Mouse (Mus musculus): ENCODE measurements at regions not wholly inside any gene's neighbourhood (a gene's known extent, or its start where the extent isn't known, plus 50 kb on each side); places are given as distances from the start of the nearest gene placed in this dataset.

- WGBS, result 80% methylated on average over 7 of the region's 7 CpGs
- no peak overlapping the region for H3K27ac ChIP-seq
- H3K9me3 ChIP-seq (replicated peaks), result no peaks in the 10 kb centered on the region
- H3K4me1 ChIP-seq, result no peaks in the 10 kb centered on the region
- H3K9ac ChIP-seq, result no peak overlapping the region
- H3K4me2 ChIP-seq, result no peak overlapping the region
- ATAC-seq (replicated peaks; ENCODE audit: low FRiP score), result peak; percentile 100
- H3K27me3 ChIP-seq, result no peaks in the 10 kb centered on the region
- H3K36me3 ChIP-seq, result no peaks in the 10 kb centered on the region
- H3K4me3 ChIP-seq (replicated peaks), result no peak overlapping the region
Measured at GRCm38 (mm10) chr1:102628061-102628460, 2140.3 kb upstream of the Cdh20 start.

DNA sequence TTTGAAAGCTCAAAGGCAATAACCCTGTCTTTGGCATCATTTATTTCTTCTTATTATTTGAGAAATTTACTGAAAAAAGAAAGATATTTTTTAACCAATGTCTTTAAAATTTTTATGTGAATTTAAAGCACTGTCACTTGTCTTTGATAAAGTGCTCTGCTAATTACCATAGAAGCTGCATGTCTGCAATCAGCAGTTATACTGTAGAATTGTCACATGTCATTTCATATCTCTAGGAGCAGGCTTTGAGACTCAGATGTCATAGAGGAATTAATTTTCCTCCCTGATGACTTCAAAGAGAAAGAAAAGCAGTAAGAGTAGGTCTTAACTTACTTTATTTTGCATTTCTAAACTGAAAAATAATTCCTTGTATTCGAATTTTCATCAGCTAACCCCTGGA is 2123.9 kb upstream of the Cdh20 start:
- H3K4me1 ChIP-seq, result no peaks in the 10 kb centered on the region
- H3K9ac ChIP-seq, result no peak overlapping the region
- no peaks in the 10 kb centered on the region for H3K9me3 ChIP-seq (replicated peaks)
- no peak overlapping the region for H3K4me3 ChIP-seq (replicated peaks)
- no peaks in the 10 kb centered on the region for H3K27me3 ChIP-seq
- no peak overlapping the region for H3K27ac ChIP-seq
- ATAC-seq (replicated peaks; ENCODE audit: low FRiP score), result no peak
- H3K4me2 ChIP-seq, result no peak overlapping the region
- no peaks in the 10 kb centered on the region for H3K36me3 ChIP-seq
- 57% methylated on average over 1 of the region's 1 CpGs for WGBS

DNA sequence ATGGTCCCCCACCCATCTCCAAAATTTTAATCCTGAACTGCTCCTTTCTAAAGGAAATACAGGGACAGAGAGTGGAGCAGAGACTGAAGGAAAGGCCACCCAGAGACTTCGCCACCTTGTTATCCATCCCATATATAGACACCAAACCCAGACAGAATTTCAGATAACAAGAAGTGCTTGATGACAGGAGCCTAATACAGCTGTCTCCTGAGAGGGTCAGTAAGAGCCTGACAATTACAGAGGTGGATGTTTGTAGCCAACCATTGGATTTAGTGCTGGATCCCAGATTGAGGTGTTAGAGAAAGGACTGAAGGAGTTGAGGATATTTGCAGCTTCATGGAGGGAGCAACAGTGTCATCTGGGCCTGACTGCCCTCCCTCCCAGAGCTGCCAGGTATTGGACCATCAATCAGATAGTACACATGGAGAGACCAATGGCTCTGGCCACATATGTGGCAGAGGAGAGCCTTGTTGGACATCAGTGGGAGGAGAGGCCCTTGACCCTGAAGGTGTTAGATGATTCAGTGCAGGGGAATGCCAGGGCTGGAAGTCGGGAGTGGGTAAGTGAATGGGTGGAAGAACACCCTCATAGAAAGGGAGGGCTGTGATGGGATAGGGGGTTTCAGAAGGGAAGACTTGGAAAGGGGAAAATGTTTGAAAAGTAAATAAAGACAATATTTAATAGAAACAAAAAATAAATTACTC is 2080.8 kb upstream of the Cdh20 start:
- Histone ChIP-seq H3K4me2 (no peak overlapping the region), H3K9me3 (replicated peaks) (no peaks in the 10 kb centered on the region), H3K36me3 (no peaks in the 10 kb centered on the region), H3K4me1 (no peaks in the 10 kb centered on the region), H3K27ac (no peak overlapping the region), H3K9ac (no peak overlapping the region), H3K27me3 (no peaks in the 10 kb centered on the region), H3K4me3 (replicated peaks) (no peak overlapping the region)
- WGBS, result 42% methylated on average over 2 of the region's 2 CpGs
- no peak for ATAC-seq (replicated peaks; ENCODE audit: low FRiP score)

DNA sequence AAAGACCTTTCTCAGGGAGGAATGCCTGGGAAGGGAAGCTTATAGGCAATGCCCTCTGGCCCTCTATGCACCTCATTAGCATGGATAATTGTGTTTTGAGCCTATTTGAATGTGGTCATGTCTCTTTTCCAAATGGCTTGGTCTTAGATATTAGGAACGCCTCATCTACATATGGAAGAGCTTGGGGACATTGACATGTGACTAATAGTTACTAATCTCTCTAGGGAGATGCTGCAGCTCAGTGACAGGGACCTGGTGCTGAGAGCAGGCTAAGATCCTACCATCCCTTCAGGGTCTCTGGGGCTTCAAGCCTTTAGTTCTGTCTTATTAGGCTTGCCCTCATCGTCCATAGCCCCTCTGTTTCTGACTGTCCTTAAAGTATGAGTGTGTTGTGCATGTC is 2051.9 kb upstream of the Cdh20 start:
- Histone ChIP-seq H3K4me3 (replicated peaks) (no peak overlapping the region), H3K4me2 (no peak overlapping the region), H3K9ac (no peak overlapping the region), H3K36me3 (no peaks in the 10 kb centered on the region), H3K27me3 (no peaks in the 10 kb centered on the region), H3K4me1 (no peaks in the 10 kb centered on the region), H3K9me3 (replicated peaks) (no peaks in the 10 kb centered on the region), H3K27ac (no peak overlapping the region)
- 79% methylated on average over 2 of the region's 2 CpGs for WGBS
- no peak for ATAC-seq (replicated peaks; ENCODE audit: low FRiP score)

GRCm38 (mm10) chr1:102733991-102734390 is 2034.3 kb upstream of the Cdh20 start:
- ATAC-seq (replicated peaks; ENCODE audit: low FRiP score), result no peak
- 98% methylated on average over 1 of the region's 1 CpGs for WGBS
- Histone ChIP-seq H3K4me1 (no peaks in the 10 kb centered on the region), H3K27ac (no peak overlapping the region), H3K9ac (no peak overlapping the region), H3K27me3 (no peaks in the 10 kb centered on the region), H3K4me2 (no peak overlapping the region), H3K9me3 (replicated peaks) (no peaks in the 10 kb centered on the region), H3K36me3 (no peaks in the 10 kb centered on the region), H3K4me3 (replicated peaks) (no peak overlapping the region)

DNA sequence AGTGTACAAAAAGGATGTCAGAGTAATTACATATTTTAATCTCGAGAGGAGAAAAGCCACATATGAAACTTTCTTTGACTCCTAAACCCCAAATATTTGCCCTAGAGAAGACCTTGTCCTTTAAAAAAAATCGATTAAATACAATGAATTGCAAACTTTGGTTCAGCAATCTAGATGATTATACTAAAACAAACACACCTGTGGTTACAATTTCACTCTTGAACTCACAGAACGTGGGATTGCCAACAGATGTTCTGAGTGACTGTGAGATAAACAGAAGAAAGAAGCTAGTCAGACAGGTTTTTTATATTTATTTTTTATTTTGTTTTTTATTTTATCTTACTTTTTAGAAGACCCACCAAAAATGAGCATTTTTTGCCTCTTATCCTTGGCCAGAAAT is 2032.9 kb upstream of the Cdh20 start:
- H3K9me3 ChIP-seq (replicated peaks), result no peaks in the 10 kb centered on the region
- H3K36me3 ChIP-seq, result no peaks in the 10 kb centered on the region
- no peak overlapping the region for H3K4me2 ChIP-seq
- no peak overlapping the region for H3K9ac ChIP-seq
- H3K27ac ChIP-seq, result no peak overlapping the region
- H3K4me1 ChIP-seq, result no peaks in the 10 kb centered on the region
- no peak overlapping the region for H3K4me3 ChIP-seq (replicated peaks)
- no peak for ATAC-seq (replicated peaks; ENCODE audit: low FRiP score)
- no peaks in the 10 kb centered on the region for H3K27me3 ChIP-seq
- WGBS, result 65% methylated on average over 3 of the region's 3 CpGs

- H3K4me1 ChIP-seq, result no peaks in the 10 kb centered on the region
- H3K36me3 ChIP-seq, result no peaks in the 10 kb centered on the region
- no peak overlapping the region for H3K4me2 ChIP-seq
- WGBS, result 89% methylated on average over 1 of the region's 1 CpGs
- no peak overlapping the region for H3K27ac ChIP-seq
- H3K9ac ChIP-seq, result no peak overlapping the region
- ATAC-seq (replicated peaks; ENCODE audit: low FRiP score), result no peak
- no peak overlapping the region for H3K4me3 ChIP-seq (replicated peaks)
- H3K27me3 ChIP-seq, result no peaks in the 10 kb centered on the region
- H3K9me3 ChIP-seq (replicated peaks), result no peaks in the 10 kb centered on the region
Measured at GRCm38 (mm10) chr1:102757941-102758340, 2010.4 kb upstream of the Cdh20 start.

Data from kidney, embryonic 15.5 days (tissue).